Mouse (Mus musculus): Measurements from ENCODE around the gene Nudt17. TPM values are rescaled to one million over a fixed set of nuclear protein-coding genes. Genes with fewer than 3 reads are reported as not detected.
"Not testable (repeated sequence)": the region's sequence is repeated elsewhere in the genome, so short reads cannot be mapped to it uniquely, and the experiment has no call there.

Gene Nudt17
- 12.2 and 17.9 TPM in 2 replicates for polyA plus RNA-seq (2012; rRNA removed)

DNA sequence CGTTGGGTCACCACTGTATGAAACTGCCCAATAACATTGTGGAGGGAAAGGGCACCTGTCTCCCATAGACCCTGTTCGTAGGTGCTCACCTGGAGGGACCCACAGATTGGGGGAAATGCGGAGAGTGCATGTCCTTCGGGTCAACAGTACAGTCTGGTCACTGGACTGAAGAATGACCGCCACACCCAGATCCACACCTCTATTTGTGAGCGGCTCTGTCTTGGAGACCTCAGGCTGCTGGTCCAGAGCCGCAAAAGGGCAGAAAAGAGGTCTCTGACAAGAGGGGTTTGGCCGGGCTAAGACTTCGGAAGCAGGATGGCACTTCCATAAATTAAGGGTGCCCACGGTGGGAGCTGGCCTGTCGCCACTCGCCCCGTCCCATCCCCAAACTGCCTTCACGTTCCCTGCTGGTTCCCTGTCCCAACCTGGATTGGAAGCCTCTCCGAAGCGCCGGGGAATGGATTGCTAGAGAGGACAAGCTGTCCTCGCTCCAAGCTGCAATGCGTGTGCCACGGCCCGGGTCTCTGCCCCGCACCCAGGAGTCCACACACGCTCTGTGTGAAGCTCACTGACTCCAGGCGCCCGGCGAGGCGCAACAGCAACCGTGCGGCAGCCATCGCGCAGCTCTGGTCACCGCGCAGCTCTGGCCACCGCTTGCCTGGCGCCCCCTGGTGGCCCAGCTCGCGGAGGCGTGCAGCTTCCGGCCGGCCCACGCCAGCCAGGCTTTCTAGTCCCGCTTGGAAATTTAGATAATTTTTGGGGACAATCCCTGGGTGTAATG lies at the start of gene Nudt17:
Gene Nudt17 (minus strand): TSS at position 660 of the 781 bp plus-strand sequence.
- peak; percentile 99 for TF ChIP-seq CTCF (IDR thresholded peaks at IDR 0.05; ENCODE audit: borderline replicate concordance, control insufficient read depth, extremely low read depth, insufficient read depth, low read length, poor library complexity)
- no peak for TF ChIP-seq POLR2A (IDR thresholded peaks at IDR 0.05; ENCODE audit: control insufficient read depth, extremely low read depth, insufficient read depth, low read length, poor library complexity)
- H3K4me1 ChIP-seq (replicated peaks; ENCODE audit: control insufficient read depth, insufficient read depth, low read length) = peaks cover 7% of the 10 kb centered on the region
- no peaks in the 10 kb centered on the region for H3K27me3 ChIP-seq (ENCODE audit: control insufficient read depth, insufficient read depth, low read length)
- WGBS = 10% methylated on average over 42 of the region's 42 CpGs
- H3K36me3 ChIP-seq (ENCODE audit: control insufficient read depth, insufficient read depth, low read length) = peaks cover 22% of the 10 kb centered on the region
- peak; percentile 71 for DNase-seq
- no peak within 1 kb of the TSS for H3K27ac ChIP-seq (ENCODE audit: control insufficient read depth, insufficient read depth, low read length)
- peak within 1 kb of the TSS; percentile 27 for H3K4me3 ChIP-seq (ENCODE audit: control insufficient read depth, insufficient read depth, low read length)

DNA sequence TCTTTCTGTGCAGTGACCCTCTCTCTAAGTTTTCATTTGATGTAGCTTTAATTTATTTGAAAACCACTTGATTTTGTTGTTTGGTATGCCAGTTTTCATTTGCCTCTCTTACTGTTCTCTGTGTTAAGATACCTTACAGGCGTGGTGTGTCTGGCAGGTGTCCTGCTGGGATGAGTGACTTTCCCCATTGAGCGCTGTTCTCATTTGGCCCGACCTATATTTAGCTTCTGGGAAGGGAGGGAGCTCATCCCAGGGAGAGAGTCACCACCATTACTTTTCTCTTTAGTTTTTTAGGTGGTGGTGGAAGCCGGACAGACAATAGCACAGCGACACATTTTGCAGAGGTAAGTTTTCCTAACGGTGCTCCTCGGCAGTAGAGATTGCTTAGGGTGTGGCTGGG lies 49.3 kb upstream of the Nudt17 start:
- WGBS = 96% methylated on average over 7 of the region's 7 CpGs
- Histone ChIP-seq H3K27ac (ENCODE audit: control insufficient read depth, insufficient read depth, low read length) (no peak overlapping the region), H3K4me1 (replicated peaks; ENCODE audit: control insufficient read depth, insufficient read depth, low read length) (no peaks in the 10 kb centered on the region), H3K36me3 (ENCODE audit: control insufficient read depth, insufficient read depth, low read length) (no peaks in the 10 kb centered on the region), H3K27me3 (ENCODE audit: control insufficient read depth, insufficient read depth, low read length) (no peaks in the 10 kb centered on the region), H3K4me3 (ENCODE audit: control insufficient read depth, insufficient read depth, low read length) (no peak overlapping the region)
- DNase-seq = no peak
- TF ChIP-seq POLR2A (IDR thresholded peaks at IDR 0.05; ENCODE audit: control insufficient read depth, extremely low read depth, insufficient read depth, low read length, poor library complexity) (no peak), CTCF (IDR thresholded peaks at IDR 0.05; ENCODE audit: borderline replicate concordance, control insufficient read depth, extremely low read depth, insufficient read depth, low read length, poor library complexity) (no peak)

DNA sequence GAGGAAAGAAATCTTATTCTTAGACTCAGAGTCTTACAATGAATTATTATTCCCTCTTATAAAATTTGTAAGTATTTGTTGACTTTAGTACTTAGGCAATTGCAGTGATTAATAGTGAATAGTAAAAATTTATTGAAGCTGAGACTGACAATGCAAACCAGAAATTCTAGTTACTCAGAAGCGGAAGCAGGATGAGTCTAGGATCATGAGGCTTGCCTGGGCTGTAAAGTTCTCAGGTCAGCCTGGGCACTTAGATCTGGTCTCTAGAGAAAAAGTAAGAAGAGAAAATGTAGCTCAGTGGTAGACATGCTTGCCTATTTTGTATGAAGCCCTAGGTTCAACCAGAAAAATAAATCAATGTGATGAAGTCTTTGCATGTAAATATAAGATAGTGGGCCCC lies 47.6 kb upstream of the Nudt17 start:
- TF ChIP-seq POLR2A (IDR thresholded peaks at IDR 0.05; ENCODE audit: control insufficient read depth, extremely low read depth, insufficient read depth, low read length, poor library complexity) = no peak
- TF ChIP-seq CTCF (IDR thresholded peaks at IDR 0.05; ENCODE audit: borderline replicate concordance, control insufficient read depth, extremely low read depth, insufficient read depth, low read length, poor library complexity) = no peak
- H3K4me1 ChIP-seq (replicated peaks; ENCODE audit: control insufficient read depth, insufficient read depth, low read length) = no peaks in the 10 kb centered on the region
- H3K27ac ChIP-seq (ENCODE audit: control insufficient read depth, insufficient read depth, low read length) = no peak overlapping the region
- WGBS = 98% methylated on average over 1 of the region's 1 CpGs
- no peaks in the 10 kb centered on the region for H3K27me3 ChIP-seq (ENCODE audit: control insufficient read depth, insufficient read depth, low read length)
- no peak for DNase-seq
- H3K36me3 ChIP-seq (ENCODE audit: control insufficient read depth, insufficient read depth, low read length) = no peaks in the 10 kb centered on the region
- H3K4me3 ChIP-seq (ENCODE audit: control insufficient read depth, insufficient read depth, low read length) = no peak overlapping the region

DNA sequence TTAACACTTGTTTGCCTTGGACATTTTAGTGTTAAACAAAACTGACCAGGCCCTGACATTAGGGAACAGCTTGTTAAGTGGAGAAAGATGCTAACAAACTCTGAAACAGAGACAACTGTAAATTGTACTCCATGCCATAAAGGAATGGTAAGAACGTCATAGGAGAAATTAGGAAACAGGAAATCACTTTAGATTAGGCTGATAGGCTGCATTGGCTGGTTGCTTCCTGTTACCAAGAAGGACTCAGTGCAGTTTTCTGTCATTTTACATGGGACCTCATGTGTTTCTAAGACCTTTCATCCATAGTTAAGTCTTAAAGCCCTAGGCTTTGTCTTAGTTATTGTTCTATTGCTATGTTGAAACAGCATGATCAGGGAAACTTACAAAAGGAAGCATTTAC lies 38.5 kb upstream of the Nudt17 start:
- H3K27me3 ChIP-seq (ENCODE audit: control insufficient read depth, insufficient read depth, low read length) = no peaks in the 10 kb centered on the region
- no peak overlapping the region for H3K4me3 ChIP-seq (ENCODE audit: control insufficient read depth, insufficient read depth, low read length)
- DNase-seq = no peak
- WGBS = 21% methylated on average over 1 of the region's 1 CpGs
- no peaks in the 10 kb centered on the region for H3K36me3 ChIP-seq (ENCODE audit: control insufficient read depth, insufficient read depth, low read length)
- no peak for TF ChIP-seq POLR2A (IDR thresholded peaks at IDR 0.05; ENCODE audit: control insufficient read depth, extremely low read depth, insufficient read depth, low read length, poor library complexity)
- no peak for TF ChIP-seq CTCF (IDR thresholded peaks at IDR 0.05; ENCODE audit: borderline replicate concordance, control insufficient read depth, extremely low read depth, insufficient read depth, low read length, poor library complexity)
- H3K27ac ChIP-seq (ENCODE audit: control insufficient read depth, insufficient read depth, low read length) = no peak overlapping the region
- H3K4me1 ChIP-seq (replicated peaks; ENCODE audit: control insufficient read depth, insufficient read depth, low read length) = no peaks in the 10 kb centered on the region

DNA sequence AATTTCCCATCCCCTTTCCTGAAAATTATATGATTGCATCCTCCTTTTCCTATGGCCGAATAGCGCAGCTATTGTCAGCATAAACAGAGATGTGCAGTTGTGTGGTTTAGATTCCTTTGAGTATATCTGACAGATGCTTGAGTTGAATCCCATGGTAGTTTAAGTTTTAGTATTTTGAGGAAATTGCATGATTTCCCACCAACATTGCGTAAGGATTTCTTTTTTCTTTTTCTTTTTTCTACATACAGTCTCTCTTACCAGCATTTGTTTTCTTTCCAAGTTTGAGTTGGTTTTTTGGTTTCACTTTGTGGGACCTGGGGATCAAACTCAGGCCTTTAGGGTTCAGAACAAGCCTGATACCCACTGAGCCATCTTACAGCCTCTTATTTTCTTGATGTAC lies 36.0 kb upstream of the Nudt17 start:
- WGBS = 97% methylated on average over 3 of the region's 3 CpGs
- H3K4me1 ChIP-seq (replicated peaks; ENCODE audit: control insufficient read depth, insufficient read depth, low read length) = no peaks in the 10 kb centered on the region

DNA sequence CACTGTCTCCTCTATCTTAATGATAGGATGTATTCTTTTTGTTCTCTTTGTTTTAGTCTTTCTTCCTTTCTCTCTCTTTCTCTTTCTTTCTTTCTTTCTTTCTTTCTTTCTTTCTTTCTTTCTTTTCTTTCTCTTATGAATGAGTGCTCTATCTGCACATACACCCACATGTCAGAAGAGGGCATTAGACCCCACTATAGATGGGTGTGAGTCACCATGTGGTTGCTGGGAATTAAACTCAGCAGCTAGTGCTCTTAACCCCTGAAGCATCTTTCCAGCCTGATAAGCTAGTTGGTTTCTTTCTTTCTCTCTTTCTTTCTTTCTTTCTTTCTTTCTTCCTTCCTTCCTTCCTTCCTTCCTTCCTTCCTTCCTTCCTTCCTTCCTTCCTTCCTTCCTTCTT lies 31.9 kb upstream of the Nudt17 start:
- H3K4me3 ChIP-seq (ENCODE audit: control insufficient read depth, insufficient read depth, low read length); H3K27me3 ChIP-seq (ENCODE audit: control insufficient read depth, insufficient read depth, low read length); H3K4me1 ChIP-seq (replicated peaks; ENCODE audit: control insufficient read depth, insufficient read depth, low read length); H3K36me3 ChIP-seq (ENCODE audit: control insufficient read depth, insufficient read depth, low read length); H3K27ac ChIP-seq (ENCODE audit: control insufficient read depth, insufficient read depth, low read length); DNase-seq: not testable (repeated sequence)

More for the DNA sequence above, 36.0 kb upstream of the Nudt17 start:
- Histone ChIP-seq H3K27me3 (ENCODE audit: control insufficient read depth, insufficient read depth, low read length) (no peaks in the 10 kb centered on the region), H3K27ac (ENCODE audit: control insufficient read depth, insufficient read depth, low read length) (no peak overlapping the region), H3K4me3 (ENCODE audit: control insufficient read depth, insufficient read depth, low read length) (no peak overlapping the region), H3K36me3 (ENCODE audit: control insufficient read depth, insufficient read depth, low read length) (no peaks in the 10 kb centered on the region)
- DNase-seq = no peak
- TF ChIP-seq CTCF (IDR thresholded peaks at IDR 0.05; ENCODE audit: borderline replicate concordance, control insufficient read depth, extremely low read depth, insufficient read depth, low read length, poor library complexity) = no peak
- no peak for TF ChIP-seq POLR2A (IDR thresholded peaks at IDR 0.05; ENCODE audit: control insufficient read depth, extremely low read depth, insufficient read depth, low read length, poor library complexity)

DNA sequence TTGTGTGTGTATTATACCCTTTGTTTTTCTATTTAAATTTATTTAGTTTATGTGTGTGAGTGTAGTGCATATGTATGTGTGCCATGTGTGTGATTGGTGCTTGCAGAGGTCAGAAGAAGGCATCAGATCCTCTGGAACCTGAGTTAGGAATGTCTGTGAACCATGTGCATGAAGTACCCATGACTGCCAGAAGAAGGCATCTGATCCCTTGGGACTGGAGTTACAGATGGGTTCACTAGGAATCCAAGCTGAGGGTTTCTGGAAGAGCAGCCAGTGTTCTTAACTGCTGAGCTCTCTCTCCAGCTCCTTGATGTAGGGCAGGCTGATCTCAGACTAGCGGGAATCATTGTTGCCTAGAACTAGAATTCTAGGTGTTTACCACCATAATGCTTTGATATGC lies 29.6 kb upstream of the Nudt17 start:
- Histone ChIP-seq H3K4me1 (replicated peaks; ENCODE audit: control insufficient read depth, insufficient read depth, low read length) (no peaks in the 10 kb centered on the region), H3K27ac (ENCODE audit: control insufficient read depth, insufficient read depth, low read length) (no peak overlapping the region), H3K36me3 (ENCODE audit: control insufficient read depth, insufficient read depth, low read length) (no peaks in the 10 kb centered on the region), H3K4me3 (ENCODE audit: control insufficient read depth, insufficient read depth, low read length) (no peak overlapping the region), H3K27me3 (ENCODE audit: control insufficient read depth, insufficient read depth, low read length) (no peaks in the 10 kb centered on the region)
- 89% methylated on average over 1 of the region's 1 CpGs for WGBS
- no peak for TF ChIP-seq POLR2A (IDR thresholded peaks at IDR 0.05; ENCODE audit: control insufficient read depth, extremely low read depth, insufficient read depth, low read length, poor library complexity)
- no peak for TF ChIP-seq CTCF (IDR thresholded peaks at IDR 0.05; ENCODE audit: borderline replicate concordance, control insufficient read depth, extremely low read depth, insufficient read depth, low read length, poor library complexity)
- no peak for DNase-seq

Data from thymus, adult 2 months (tissue).